Mouse (Mus musculus) T-cell, adult 66 days (primary cell): ENCODE data around the gene Zfp628. TPM values are rescaled to one million over a fixed set of nuclear protein-coding genes. Genes with fewer than 3 reads are reported as not detected.

ENCODE experiments used
- total RNA-seq, 2 experiments: library from RNA; stranded (reverse); gene quantifications; 3 replicates in 1 of 2; 4 replicates in 1 of 2; pipeline ENCODE4 v1.2.4; 2023

The Zfp628 gene
- 10 to 100 TPM; 30.9 to 32.3 TPM for total RNA-seq

DNA sequence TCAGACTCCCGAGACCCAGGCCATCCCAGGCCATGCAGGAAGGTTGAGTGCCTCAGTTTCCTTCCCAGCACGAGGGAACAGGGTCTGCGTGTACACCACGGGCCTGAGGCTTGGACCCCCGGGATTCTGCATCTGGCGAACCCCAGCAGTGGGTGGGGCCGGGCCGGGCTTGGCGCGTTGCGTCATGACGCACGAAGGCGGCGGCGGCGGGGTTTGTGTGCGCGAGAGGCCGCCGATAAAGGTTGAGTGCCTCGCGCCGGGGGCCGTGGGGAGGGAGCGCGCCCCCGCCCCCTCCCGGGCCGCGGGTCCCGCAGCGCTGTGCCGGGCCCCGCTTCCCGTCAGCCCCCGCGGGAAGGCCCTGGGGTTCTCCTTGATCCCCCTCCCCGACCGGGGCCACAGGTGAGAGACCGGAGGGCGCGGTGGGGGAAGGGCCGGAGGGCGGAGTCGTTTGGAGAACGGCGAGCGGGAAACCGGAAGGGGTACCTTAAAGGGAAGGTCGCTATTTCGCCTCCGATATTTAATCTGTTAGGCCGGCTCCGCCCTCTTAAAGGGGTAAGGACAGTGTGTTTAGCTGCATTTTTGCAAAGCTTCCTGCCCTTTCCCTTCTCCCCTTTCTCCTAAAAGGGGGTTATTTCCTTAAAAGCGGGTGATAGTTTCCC is at the start of gene Zfp628:
Zfp628 (plus strand) TSS at position 211 of the 659 bp plus-strand sequence.

DNA sequence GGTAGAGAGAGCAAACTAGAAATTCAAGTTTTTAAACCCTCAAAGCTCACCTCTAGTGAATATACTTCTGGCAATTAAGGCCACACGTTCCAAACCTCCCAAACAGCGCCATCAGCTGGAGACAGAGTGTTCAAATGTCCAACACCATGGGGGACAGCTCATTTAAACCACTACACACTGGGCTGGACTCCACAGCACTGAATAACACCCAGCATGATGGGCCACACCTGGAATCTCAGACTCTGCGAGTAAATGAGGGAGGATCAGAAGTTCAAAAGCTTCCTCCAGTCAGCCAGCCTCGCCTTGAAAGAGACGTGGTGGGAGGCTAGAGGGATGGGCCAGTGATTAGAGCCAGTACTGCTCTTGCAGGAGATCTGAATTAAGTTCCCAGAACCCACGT is 44.9 kb upstream of the Zfp628 start, which contains the start of gene Isoc2b:
Isoc2b (minus strand) TSS at position 126 of the 400 bp plus-strand sequence.

GRCm38 (mm10) chr7:4876753-4877221 is 38.2 kb upstream of the Zfp628 start, which contains the start of gene Isoc2a:
Gene Isoc2a, plus strand, starts transcription at chr7:4877153.

DNA sequence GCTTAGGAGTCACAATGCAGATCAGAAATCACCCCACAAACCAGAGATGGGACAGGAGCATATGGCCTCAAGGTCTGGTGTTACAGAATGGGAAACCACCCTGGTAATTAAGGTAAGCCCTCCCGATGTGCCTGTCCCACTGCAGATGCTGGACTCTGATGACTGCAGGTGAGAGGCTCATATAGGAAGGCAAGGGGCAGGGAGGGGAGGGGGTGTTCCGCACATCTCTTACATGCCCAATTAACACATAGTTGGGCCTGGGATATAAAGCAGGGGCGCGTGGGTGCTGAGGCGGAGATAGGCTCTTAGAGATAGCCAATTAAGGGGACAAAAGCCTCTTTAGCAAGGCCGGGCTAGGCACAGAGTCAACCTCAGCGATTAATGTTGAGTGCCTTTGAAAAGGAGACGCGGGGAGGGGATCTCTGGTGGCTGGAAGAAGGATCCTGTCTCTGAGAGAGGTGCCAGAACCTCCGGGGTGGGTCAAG is 8.5 kb upstream of the Zfp628 start, which contains the start of gene Gm36210:
Gm36210 (minus strand) TSS at position 51 of the 485 bp plus-strand sequence.

GRCm38 (mm10) chr7:4921824-4922482 is 6.9 kb downstream of the Zfp628 start, which contains the start of gene Nat14:
Gene Nat14, plus strand, starts transcription at chr7:4922028.

GRCm38 (mm10) chr7:4925441-4926381 is 10.7 kb downstream of the Zfp628 start, which contains the start of gene Ssc5d:
Gene Ssc5d, plus strand, starts transcription at chr7:4925785.

GRCm38 (mm10) chr7:4964272-4964671 is 49.3 kb downstream of the Zfp628 start, which contains the start of gene Sbk2:
Gene Sbk2, minus strand, starts transcription at chr7:4964406.

GRCm38 (mm10) chr7:4971068-4971467 is 56.1 kb downstream of the Zfp628 start, which contains the start of gene Sbk3:
Gene Sbk3, minus strand, starts transcription at chr7:4971168.

Other genes with a start within 250 kb of the Zfp628 start
- gene Hspbp1, start 230.1 kb upstream of the Zfp628 start, total RNA-seq, result 10 to 100 TPM; 56.0 to 66.8 TPM
- gene Brsk1, start 224.6 kb upstream of the Zfp628 start, total RNA-seq, result not detected
- gene Tmem150b, start 190.0 kb upstream of the Zfp628 start, total RNA-seq, result under 1 TPM; 0.21 to 0.76 TPM
- gene Kmt5c, start 175.1 kb upstream of the Zfp628 start, total RNA-seq, result 10 to 100 TPM; 66.9 to 85.4 TPM
- 1 to 10 TPM; 2.1 to 4.0 TPM for gene Cox6b2, start 162.1 kb upstream of the Zfp628 start, total RNA-seq
- not detected for gene Fam71e2, start 143.9 kb upstream of the Zfp628 start, total RNA-seq
- gene Il11, start 132.4 kb upstream of the Zfp628 start, total RNA-seq, result not detected
- gene Tmem190, start 132.3 kb upstream of the Zfp628 start, total RNA-seq, result not detected
- gene Tmem238, start 125.6 kb upstream of the Zfp628 start, total RNA-seq, result 1 to 10 TPM; 1.4 to 2.7 TPM
- 1,000 to 10,000 TPM; 2,356 to 2,505 TPM for gene Rpl28, start 122.3 kb upstream of the Zfp628 start, total RNA-seq
- 100 to 1,000 TPM; 160 to 166 TPM for gene Ube2s, start 102.6 kb upstream of the Zfp628 start, total RNA-seq
- under 1 TPM; 0.23 to 0.36 TPM for gene Shisa7, start 70.5 kb upstream of the Zfp628 start, total RNA-seq
- 1 to 10 TPM; 4.1 to 4.2 TPM for gene Isoc2b, start 45.0 kb upstream of the Zfp628 start, total RNA-seq
- 10 to 100 TPM; 10.4 to 13.5 TPM for gene Isoc2a, start 38.1 kb upstream of the Zfp628 start, total RNA-seq
- not detected for gene Gm36210, start 8.7 kb upstream of the Zfp628 start, total RNA-seq
- gene Nat14, start 6.8 kb downstream of the Zfp628 start, total RNA-seq, result 10 to 100 TPM; 10.5 to 10.7 TPM
- gene Ssc5d, start 10.6 kb downstream of the Zfp628 start, total RNA-seq, result 1 to 10 TPM in 1 of 2 experiments, under 1 TPM in 1; 0.73 to 1.3 TPM
- gene Sbk2, start 49.2 kb downstream of the Zfp628 start, total RNA-seq, result 1 to 10 TPM in 1 of 2 experiments, not detected in 1; 1.4 TPM
- not detected for gene Sbk3, start 56.0 kb downstream of the Zfp628 start, total RNA-seq
- gene Zfp579, start 80.9 kb downstream of the Zfp628 start, total RNA-seq, result 10 to 100 TPM; 33.7 to 35.1 TPM
- 10 to 100 TPM; 16.2 to 17.2 TPM for gene Zfp524, start 99.2 kb downstream of the Zfp628 start, total RNA-seq
- 10 to 100 TPM; 49.3 to 54.1 TPM for gene Fiz1, start 99.5 kb downstream of the Zfp628 start, total RNA-seq
- gene Gm44973, start 100.3 kb downstream of the Zfp628 start, total RNA-seq, result not detected
- 10 to 100 TPM; 56.0 to 56.5 TPM for gene Zfp865, start 105.2 kb downstream of the Zfp628 start, total RNA-seq
- gene Ccdc106, start 105.3 kb downstream of the Zfp628 start, total RNA-seq, result 1 to 10 TPM in 1 of 2 experiments, not detected in 1; 1.2 TPM
- gene 4632433K11Rik, start 118.9 kb downstream of the Zfp628 start, total RNA-seq, result under 1 TPM in 1 of 2 experiments, not detected in 1; 0.55 TPM
- gene Zfp784, start 123.2 kb downstream of the Zfp628 start, total RNA-seq, result 1 to 10 TPM; 5.9 TPM
- gene Zfp580, start 136.3 kb downstream of the Zfp628 start, total RNA-seq, result 1 to 10 TPM; 5.6 to 7.3 TPM
- 100 to 1,000 TPM; 454 to 464 TPM for gene U2af2, start 146.9 kb downstream of the Zfp628 start, total RNA-seq
- 100 to 1,000 TPM; 107 to 112 TPM for gene Epn1, start 165.0 kb downstream of the Zfp628 start, total RNA-seq
- gene Rfpl4, start 201.7 kb downstream of the Zfp628 start, total RNA-seq, result not detected
- not detected for gene Rasl2-9, start 210.7 kb downstream of the Zfp628 start, total RNA-seq
- gene Vmn1r55, start 234.5 kb downstream of the Zfp628 start, total RNA-seq, result not detected